Mouse (Mus musculus) stomach, embryonic 14.5 days (tissue): ENCODE measurements at regions not wholly inside any gene's neighbourhood (a gene's known extent, or its start where the extent isn't known, plus 50 kb on each side); places are given as distances from the start of the nearest gene placed in this dataset.
"Not testable (repeated sequence)": the region's sequence is repeated elsewhere in the genome, so short reads cannot be mapped to it uniquely, and the experiment has no call there.

Source experiments
- ATAC-seq: fragments of 200-750 bp; cut with Nextera tagmentation; 2 replicates; pipeline ENCODE4 v1.8.0; 2017; ENCODE audit warnings: low read depth, moderate TSS enrichment; ENCODE audit not compliant: insufficient number of reproducible peaks, insufficient read depth, low FRiP score
- H3K27ac ChIP-seq: fragments of 300-500 bp; sonication (generic); 2 replicates; pipeline ENCODE4 v1.5.1; 2014; ENCODE audit warnings: mild to moderate bottlenecking, low read length, moderate library complexity, mixed read lengths
- H3K27me3 ChIP-seq: fragments of 300-500 bp; sonication (generic); 2 replicates; pipeline ENCODE4 v1.6.1; 2014; ENCODE audit warnings: low read length, control low read depth, mixed read lengths; ENCODE audit not compliant: control insufficient read depth, insufficient read depth
- H3K36me3 ChIP-seq: fragments of 300-500 bp; sonication (generic); 2 replicates; pipeline ENCODE4 v1.6.1; 2014; ENCODE audit warnings: mild to moderate bottlenecking, control low read depth, low read length, moderate library complexity, mixed read lengths; ENCODE audit not compliant: control insufficient read depth, insufficient read depth
- H3K4me1 ChIP-seq: fragments of 300-500 bp; sonication (generic); 2 replicates; pipeline ENCODE4 v1.6.1; 2014; ENCODE audit warnings: low read length, control low read depth, mixed read lengths; ENCODE audit not compliant: control insufficient read depth, insufficient read depth
- H3K4me2 ChIP-seq: fragments of 300-500 bp; sonication (generic); replicated peaks from 2 replicates; pipeline ENCODE4 v1.6.1; 2014; ENCODE audit warnings: low read depth, low read length, control low read depth
- H3K4me3 ChIP-seq: fragments of 300-500 bp; sonication (generic); 2 replicates; pipeline ENCODE4 v1.5.1; 2014; ENCODE audit warnings: low read depth, low read length, control low read depth
- H3K9ac ChIP-seq: fragments of 300-500 bp; sonication (generic); replicated peaks from 2 replicates; pipeline ENCODE4 v1.6.1; 2014; ENCODE audit warnings: low read depth, mild to moderate bottlenecking, control low read depth, low read length, moderate library complexity, mixed read lengths
- H3K9me3 ChIP-seq: fragments of 300-500 bp; sonication (generic); 2 replicates; pipeline ENCODE4 v1.6.1; 2016; ENCODE audit warnings: low read depth, low read length, control low read depth; ENCODE audit not compliant: control insufficient read depth
- WGBS: fragments of 180-500 bp; shearing (Covaris S2); extraction: QIAGEN DNeasy Blood & Tissue Kit; methylation state at CpG from one replicate; pipeline ENCODE4 v1.1.7; 2014; 5-methylcytosine and 5-hydroxymethylcytosine counted together

DNA sequence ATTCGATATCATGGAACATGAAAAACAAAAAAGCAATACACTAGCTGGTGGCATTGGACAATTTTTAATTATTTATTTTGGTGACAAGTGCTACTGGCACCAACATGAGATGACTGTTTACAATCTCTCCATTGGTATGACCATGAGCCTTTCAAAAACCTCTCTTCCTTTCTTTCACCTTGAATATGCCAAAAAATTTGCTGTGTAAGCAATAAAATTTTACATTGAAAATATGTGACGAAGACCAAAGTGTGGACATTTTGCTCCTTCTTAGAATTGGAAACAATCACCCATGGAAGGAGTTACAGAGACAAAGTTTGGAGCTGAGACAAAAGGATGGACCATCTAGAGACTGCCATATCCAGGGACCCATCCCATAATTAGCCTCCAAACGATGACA, 83.4 kb upstream of the Gm49339 start:
- H3K9ac ChIP-seq, H3K36me3 ChIP-seq: not testable (repeated sequence)

DNA sequence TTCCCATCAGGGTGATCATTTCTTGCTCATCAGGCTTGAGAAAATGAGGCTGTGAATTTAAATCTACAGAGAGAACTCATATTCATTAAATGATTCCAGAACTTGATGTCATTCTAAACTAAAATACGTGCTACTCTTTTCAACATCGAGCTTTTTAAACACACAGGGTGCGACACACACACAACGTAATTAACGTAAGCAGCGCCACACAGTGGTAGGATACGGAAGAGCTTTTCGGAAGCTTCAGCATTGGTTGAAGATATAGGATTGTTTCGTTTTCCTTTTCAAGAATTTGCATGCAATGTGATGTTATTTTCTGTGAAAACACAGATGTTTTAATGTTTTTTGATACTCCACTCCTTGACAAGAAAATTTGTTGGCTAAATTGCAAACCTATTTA, 75.3 kb upstream of the Gm49339 start:
- H3K4me1 ChIP-seq: no peaks in the 10 kb centered on the region
- no peak overlapping the region for H3K9ac ChIP-seq
- no peaks in the 10 kb centered on the region for H3K36me3 ChIP-seq
- WGBS: 4% methylated on average over 9 of the region's 9 CpGs
- peak; percentile 76; the same call in 1 of the 2 replicates for ATAC-seq
- no peak overlapping the region for H3K4me2 ChIP-seq
- H3K27ac ChIP-seq: no peak overlapping the region
- H3K4me3 ChIP-seq: no peak overlapping the region
- H3K9me3 ChIP-seq: no peaks in the 10 kb centered on the region
- H3K27me3 ChIP-seq: no peaks in the 10 kb centered on the region

More for the DNA sequence above, 83.4 kb upstream of the Gm49339 start:
- not testable (repeated sequence) for ATAC-seq, H3K27me3 ChIP-seq, H3K9me3 ChIP-seq, H3K27ac ChIP-seq, H3K4me2 ChIP-seq, H3K4me3 ChIP-seq, H3K4me1 ChIP-seq
- 81% methylated on average over 3 of the region's 3 CpGs for WGBS

- no peaks in the 10 kb centered on the region for H3K9me3 ChIP-seq
- H3K4me1 ChIP-seq: no peaks in the 10 kb centered on the region
- H3K9ac ChIP-seq: no peak overlapping the region
- H3K4me3 ChIP-seq: no peak overlapping the region
- no peak for ATAC-seq
- H3K27ac ChIP-seq: no peak overlapping the region
- H3K27me3 ChIP-seq: no peaks in the 10 kb centered on the region
- no peaks in the 10 kb centered on the region for H3K36me3 ChIP-seq
- no peak overlapping the region for H3K4me2 ChIP-seq
These were observed 67.6 kb upstream of the Gm49339 start for GRCm38 (mm10) chr10:51412795-51413194.

DNA sequence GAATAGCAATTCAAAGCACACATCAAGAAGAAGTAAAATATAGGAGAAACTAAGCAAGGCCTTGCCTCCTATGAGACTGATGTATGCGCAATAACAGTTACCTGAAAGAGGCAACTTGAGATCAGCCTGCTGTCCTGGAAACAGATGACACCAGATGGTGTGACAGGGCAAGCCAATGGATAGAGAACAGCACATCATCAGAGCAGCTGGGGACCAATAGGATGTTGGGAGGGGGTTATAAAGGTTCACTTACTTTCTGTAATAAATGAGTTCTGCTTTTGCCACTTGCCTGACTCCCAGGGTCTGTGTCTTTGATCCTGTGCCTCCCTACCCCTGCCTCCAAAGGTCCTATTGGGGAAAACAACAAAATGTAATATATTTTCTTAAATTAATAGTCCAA, 65.9 kb upstream of the Gm49339 start:
- Histone ChIP-seq H3K27ac (no peak overlapping the region), H3K36me3 (no peaks in the 10 kb centered on the region), H3K4me3 (no peak overlapping the region), H3K4me2 (no peak overlapping the region), H3K4me1 (no peaks in the 10 kb centered on the region), H3K9ac (no peak overlapping the region), H3K27me3 (no peaks in the 10 kb centered on the region), H3K9me3 (no peaks in the 10 kb centered on the region)
- no peak for ATAC-seq
- WGBS: 86% methylated on average over 1 of the region's 1 CpGs

DNA sequence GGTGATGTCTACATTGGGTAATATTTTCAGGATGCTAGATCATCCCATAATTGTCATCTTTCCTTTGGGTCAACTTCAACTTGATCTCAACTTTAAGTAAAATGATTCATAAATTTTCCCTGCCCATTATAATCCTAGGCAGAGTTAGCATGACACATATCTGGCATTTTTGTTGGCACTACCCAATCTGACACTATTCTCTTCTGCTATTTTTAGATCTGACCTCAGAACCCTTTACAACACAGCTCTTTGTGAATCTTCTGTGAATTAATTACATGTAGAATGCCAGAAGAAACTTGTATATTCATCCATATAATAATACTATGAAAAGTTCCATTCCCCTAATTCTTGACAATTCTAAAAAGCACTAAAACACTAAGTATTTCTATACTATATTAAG, 63.7 kb upstream of the Gm49339 start:
- Histone ChIP-seq H3K4me1 (no peaks in the 10 kb centered on the region), H3K27ac (no peak overlapping the region), H3K4me3 (no peak overlapping the region), H3K36me3 (no peaks in the 10 kb centered on the region), H3K9ac (no peak overlapping the region), H3K9me3 (no peaks in the 10 kb centered on the region), H3K4me2 (no peak overlapping the region), H3K27me3 (no peaks in the 10 kb centered on the region)
- no peak for ATAC-seq

DNA sequence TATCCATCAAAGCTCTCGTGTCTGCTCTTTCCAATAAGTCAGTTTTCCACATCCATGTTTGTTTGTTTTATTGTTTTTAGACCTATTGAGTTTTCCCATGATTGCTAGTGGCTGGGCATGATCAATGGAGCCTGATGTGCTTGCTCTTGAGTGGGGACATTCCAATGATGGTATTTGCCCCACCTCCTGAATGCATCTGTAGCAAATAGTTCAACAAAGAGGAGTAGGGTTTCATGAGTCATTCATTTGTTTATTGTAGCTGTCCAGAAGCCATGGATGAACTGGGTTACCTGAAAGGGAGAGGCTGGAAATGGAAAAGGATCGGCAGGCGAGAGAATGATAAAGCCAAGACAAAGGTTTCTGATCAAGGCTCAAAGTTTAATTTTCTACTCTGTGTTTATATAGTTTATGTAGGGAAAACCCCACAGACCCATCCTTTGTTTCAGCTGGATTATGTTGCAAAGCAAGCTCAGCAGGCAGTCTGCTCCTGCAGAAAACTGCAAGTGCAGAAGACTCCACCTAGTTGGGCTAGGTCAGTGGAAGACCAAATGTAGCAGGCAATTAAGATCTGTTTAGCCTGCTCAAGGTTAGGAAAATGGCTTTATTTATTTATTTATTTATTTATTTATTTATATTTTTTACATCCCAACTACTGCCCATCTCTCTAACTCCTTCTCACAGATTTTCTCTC, 63.0 kb upstream of the Gm49339 start:
- H3K9me3 ChIP-seq: no peaks in the 10 kb centered on the region
- ATAC-seq: no peak
- H3K36me3 ChIP-seq: no peaks in the 10 kb centered on the region
- no peak overlapping the region for H3K4me3 ChIP-seq
- H3K27me3 ChIP-seq: no peaks in the 10 kb centered on the region
- no peak overlapping the region for H3K9ac ChIP-seq
- 47% methylated on average over 3 of the region's 3 CpGs for WGBS
- no peak overlapping the region for H3K4me2 ChIP-seq
- no peak overlapping the region for H3K27ac ChIP-seq
- no peaks in the 10 kb centered on the region for H3K4me1 ChIP-seq

GRCm38 (mm10) chr10:51418550-51418949, 61.9 kb upstream of the Gm49339 start:
- Histone ChIP-seq H3K9me3 (no peaks in the 10 kb centered on the region), H3K9ac (no peak overlapping the region), H3K27ac (no peak overlapping the region), H3K27me3 (no peaks in the 10 kb centered on the region), H3K36me3 (no peaks in the 10 kb centered on the region), H3K4me2 (no peak overlapping the region), H3K4me3 (no peak overlapping the region), H3K4me1 (no peaks in the 10 kb centered on the region)
- WGBS: 77% methylated on average over 1 of the region's 1 CpGs
- no peak for ATAC-seq

DNA sequence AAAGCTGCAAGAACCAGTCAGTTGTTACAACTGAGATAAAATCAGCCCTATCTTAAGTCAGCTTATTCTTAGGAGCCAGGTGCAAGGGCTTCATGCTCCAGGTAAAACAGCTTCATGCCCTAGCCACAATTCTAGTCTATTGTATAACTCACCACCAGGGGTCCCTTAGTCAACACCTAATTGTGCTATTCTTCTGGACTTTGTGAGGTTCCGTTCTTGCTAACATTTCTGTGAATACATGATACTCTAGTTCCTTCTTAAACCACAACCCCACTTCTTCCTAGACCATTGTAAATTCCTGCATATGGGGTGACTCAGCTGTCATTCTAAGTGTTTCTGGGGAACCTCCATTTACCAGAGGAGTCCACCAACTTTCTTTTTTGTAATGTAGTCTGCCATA, 57.9 kb upstream of the Gm49339 start:
- no peak overlapping the region for H3K4me3 ChIP-seq
- no peaks in the 10 kb centered on the region for H3K36me3 ChIP-seq
- H3K9ac ChIP-seq: no peak overlapping the region
- no peak overlapping the region for H3K27ac ChIP-seq
- no peaks in the 10 kb centered on the region for H3K27me3 ChIP-seq
- no peaks in the 10 kb centered on the region for H3K9me3 ChIP-seq
- ATAC-seq: no peak
- no peaks in the 10 kb centered on the region for H3K4me1 ChIP-seq
- 57% methylated on average over 1 of the region's 1 CpGs for WGBS
- H3K4me2 ChIP-seq: no peak overlapping the region
